Mouse (Mus musculus) hindbrain, embryonic 13.5 days (tissue): ENCODE results near the gene Olfr518. TPM values are rescaled to one million over a fixed set of nuclear protein-coding genes. Genes with fewer than 3 reads are reported as not detected.

Source experiments
- polyA plus RNA-seq: library from polyadenylated mRNA; unstranded; fragments of >200 nt; fragmentation: Nextera tagmentation; extraction: Ambion mirVana; gene quantifications from 2 replicates; pipeline ENCODE4 v1.2.1, GENCODE M21; 2015

Olfr518 gene
- polyA plus RNA-seq, 1 experiment from 2014 or later: not detected

Other genes with a start within 250 kb of the Olfr518 start
- gene Olfr509, start 233.1 kb downstream of the Olfr518 start, polyA plus RNA-seq: 0.05 and 0.06 TPM in 2 replicates
- gene Olfr510, start 218.6 kb downstream of the Olfr518 start, polyA plus RNA-seq: not detected in 2 replicates
- gene Olfr512, start 171.7 kb downstream of the Olfr518 start, polyA plus RNA-seq: not detected in 2 replicates
- gene Olfr513, start 134.0 kb downstream of the Olfr518 start, polyA plus RNA-seq: not detected in 2 replicates
- gene Olfr514, start 59.0 kb downstream of the Olfr518 start, polyA plus RNA-seq: not detected in 2 replicates
- not detected in 2 replicates for gene Olfr516, start 34.5 kb downstream of the Olfr518 start, polyA plus RNA-seq
- not detected in 2 replicates for gene Olfr517, start 12.6 kb downstream of the Olfr518 start, polyA plus RNA-seq
- gene Olfr519, start 9.4 kb upstream of the Olfr518 start, polyA plus RNA-seq: not detected in 2 replicates
- gene Nlrp10, start 45.2 kb upstream of the Olfr518 start, polyA plus RNA-seq: 0.04 TPM in 1 of 2 replicates, not detected in the other
- 78.4 and 80.6 TPM in 2 replicates for gene Eif3f, start 49.4 kb upstream of the Olfr518 start, polyA plus RNA-seq
- 41.3 and 42.7 TPM in 2 replicates for gene Tub, start 65.3 kb upstream of the Olfr518 start, polyA plus RNA-seq
- gene Ric3, start 198.3 kb upstream of the Olfr518 start, polyA plus RNA-seq: 28.3 and 30.1 TPM in 2 replicates